Mouse (Mus musculus) MEL (cell line): ENCODE data around the gene Gm10842.

Experiments used
- EP300 ChIP-seq, 2 experiments: IDR thresholded peaks; 2 replicates each; pipeline ENCODE4 v1.6.1; 2011; ENCODE audit warnings: improper control_type of control experiment in 2 of 2, low read length in 2 of 2, low read depth in 1 of 2, mild to moderate bottlenecking in 1 of 2
- ETS1 ChIP-seq: IDR thresholded peaks from 2 replicates; pipeline ENCODE4 v1.6.1; 2012; ENCODE audit warnings: low read depth, mild to moderate bottlenecking, inconsistent platforms, low read length, improper control_type of control experiment, moderate library complexity
- JUND ChIP-seq: IDR thresholded peaks from 2 replicates; pipeline ENCODE4 v1.6.1; 2011; ENCODE audit warnings: low read depth, mild to moderate bottlenecking, improper control_type of control experiment, low read length
- USF1 ChIP-seq: IDR thresholded peaks from 2 replicates; pipeline ENCODE4 v1.6.1; 2014; ENCODE audit warnings: low read depth, mild to moderate bottlenecking, inconsistent platforms, low read length, improper control_type of control experiment, moderate library complexity
- ZMIZ1 ChIP-seq: IDR thresholded peaks from 2 replicates; pipeline ENCODE4 v1.6.1; 2012; ENCODE audit warnings: low read depth, mild to moderate bottlenecking, inconsistent platforms, low read length, improper control_type of control experiment, moderate library complexity

DNA sequence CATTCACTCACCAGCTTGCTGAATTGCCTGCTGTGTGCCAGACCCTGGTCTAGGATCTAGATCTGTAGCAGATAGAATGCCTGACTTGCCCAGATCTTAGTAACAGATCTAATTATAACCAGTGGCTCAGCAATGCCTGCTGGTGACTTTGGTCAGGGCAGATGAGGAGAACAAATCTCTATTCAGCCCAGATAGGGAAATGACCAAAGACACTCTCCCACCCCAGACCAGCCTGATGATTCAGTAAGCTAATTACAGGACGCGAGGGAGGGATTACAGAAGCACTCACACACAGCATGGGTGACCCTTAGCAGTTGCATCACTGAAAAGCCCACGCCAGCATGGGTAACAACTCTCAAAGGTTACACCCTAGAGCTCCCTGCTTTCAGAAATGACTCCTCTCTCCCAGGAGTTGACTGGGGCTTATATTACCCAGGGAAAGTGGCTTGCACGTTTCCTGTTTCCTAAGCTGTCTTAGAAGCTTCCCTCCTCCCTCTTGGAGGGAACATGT lies 26.1 kb upstream of the Gm10842 start:
- no peak for TF ChIP-seq USF1
- no peak for TF ChIP-seq EP300 (IDR thresholded peaks at IDR 0.05; ENCODE audit: low read depth in 1 of 2, low read length in 2 of 2)
- no peak for TF ChIP-seq ZMIZ1
- TF ChIP-seq JUND = no peak
- TF ChIP-seq ETS1 = no peak
